Mouse (Mus musculus): ENCODE measurements around the gene Rab20. TPM values are rescaled to one million over a fixed set of nuclear protein-coding genes. Genes with fewer than 3 reads are reported as not detected.
A peak's percentile ranks its signal among the peaks of the same experiment; 100 is the strongest.

Rab20 gene
- polyA plus RNA-seq, 1 experiment from 2014 or later: 47.8 TPM

DNA sequence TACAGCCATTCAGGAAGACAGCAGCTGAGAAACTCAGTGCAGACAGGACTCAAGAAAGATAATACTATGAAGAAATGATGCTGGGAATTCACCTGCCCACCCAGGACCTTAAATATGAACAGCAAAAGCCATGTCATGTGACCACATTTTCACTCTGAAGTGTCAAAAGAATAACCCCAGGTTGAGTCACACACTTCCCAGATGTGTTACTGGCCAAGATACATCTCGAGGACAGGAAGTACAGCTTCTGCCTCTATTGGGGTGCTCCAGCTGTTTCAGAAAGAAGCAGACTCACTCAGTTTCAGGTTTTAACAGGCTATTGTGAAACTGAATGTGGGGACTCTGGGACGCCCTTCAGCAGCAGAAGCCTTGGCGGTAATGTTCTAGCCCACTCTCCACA, 26.0 kb downstream of the Rab20 start:
- no peak overlapping the region for H3K9ac ChIP-seq (ENCODE audit: low read length)
- H3K27ac ChIP-seq (ENCODE audit: low read length): peak overlapping the region; percentile 37; the same call in 1 of the 2 replicates
- no peak for ATAC-seq (replicated peaks; ENCODE audit: extremely low read depth, insufficient read depth, low FRiP score)
- 69% methylated on average over 3 of the region's 3 CpGs for WGBS
- H3K36me3 ChIP-seq (ENCODE audit: control insufficient read depth, insufficient read depth): peaks cover 15% of the 10 kb centered on the region
- H3K9me3 ChIP-seq (replicated peaks; ENCODE audit: control insufficient read depth, low read length): no peaks in the 10 kb centered on the region
- no peak overlapping the region for H3K4me2 ChIP-seq (ENCODE audit: low read depth, low read length)
- H3K4me1 ChIP-seq (ENCODE audit: control insufficient read depth, insufficient read depth, low read length): peaks cover 29% of the 10 kb centered on the region
- no peak overlapping the region for H3K4me3 ChIP-seq (ENCODE audit: low read length)
- H3K27me3 ChIP-seq (ENCODE audit: control insufficient read depth, insufficient read depth, low read length): no peaks in the 10 kb centered on the region

DNA sequence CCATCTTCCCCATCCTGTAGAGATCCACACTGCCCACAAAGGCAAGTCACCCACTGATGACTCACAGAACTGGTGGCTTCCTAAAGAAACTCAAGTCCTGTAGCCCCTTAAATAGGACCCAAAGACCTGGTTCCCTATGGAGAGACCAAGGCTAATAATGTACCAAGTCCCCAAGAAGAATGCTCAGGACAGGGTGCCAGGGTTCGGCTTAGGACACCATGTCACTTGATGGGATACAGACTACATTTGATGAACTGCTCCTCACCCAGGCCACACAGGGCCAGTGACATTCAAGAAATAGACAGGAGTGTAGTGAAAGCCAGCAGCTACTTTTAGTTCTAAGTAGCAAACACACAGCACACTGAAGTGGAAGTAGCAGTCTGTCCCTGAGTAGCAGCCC, 26.4 kb downstream of the Rab20 start:
- H3K9ac ChIP-seq (ENCODE audit: low read length): no peak overlapping the region
- ATAC-seq (replicated peaks; ENCODE audit: extremely low read depth, insufficient read depth, low FRiP score): no peak
- peak overlapping the region; percentile 37; the same call in 1 of the 2 replicates for H3K27ac ChIP-seq (ENCODE audit: low read length)
- peaks cover 26% of the 10 kb centered on the region for H3K4me1 ChIP-seq (ENCODE audit: control insufficient read depth, insufficient read depth, low read length)
- 90% methylated on average over 1 of the region's 1 CpGs for whole genome bisulfite sequencing
- no peak overlapping the region for H3K4me2 ChIP-seq (ENCODE audit: low read depth, low read length)
- no peak overlapping the region for H3K4me3 ChIP-seq (ENCODE audit: low read length)
- H3K36me3 ChIP-seq (ENCODE audit: control insufficient read depth, insufficient read depth): peaks cover 18% of the 10 kb centered on the region
- H3K9me3 ChIP-seq (replicated peaks; ENCODE audit: control insufficient read depth, low read length): no peaks in the 10 kb centered on the region
- no peaks in the 10 kb centered on the region for H3K27me3 ChIP-seq (ENCODE audit: control insufficient read depth, insufficient read depth, low read length)

- H3K27ac ChIP-seq (ENCODE audit: low read length): peak overlapping the region; percentile 76
- ATAC-seq (replicated peaks; ENCODE audit: extremely low read depth, insufficient read depth, low FRiP score): peak; percentile 71; the same call in 1 of the 2 replicates
- no peak overlapping the region for H3K4me3 ChIP-seq (ENCODE audit: low read length)
- no peaks in the 10 kb centered on the region for H3K27me3 ChIP-seq (ENCODE audit: control insufficient read depth, insufficient read depth, low read length)
- no peaks in the 10 kb centered on the region for H3K9me3 ChIP-seq (replicated peaks; ENCODE audit: control insufficient read depth, low read length)
- H3K9ac ChIP-seq (ENCODE audit: low read length): no peak overlapping the region
- peaks cover 22% of the 10 kb centered on the region for H3K4me1 ChIP-seq (ENCODE audit: control insufficient read depth, insufficient read depth, low read length)
- no peak overlapping the region for H3K4me2 ChIP-seq (ENCODE audit: low read depth, low read length)
- peaks cover 30% of the 10 kb centered on the region for H3K36me3 ChIP-seq (ENCODE audit: control insufficient read depth, insufficient read depth)
- WGBS: 8% methylated on average over 8 of the region's 8 CpGs
Measured at GRCm38 (mm10) chr8:11450184-11451113, 28.1 kb downstream of the Rab20 start.

- Histone ChIP-seq H3K9ac (ENCODE audit: low read length) (no peak overlapping the region), H3K9me3 (replicated peaks; ENCODE audit: control insufficient read depth, low read length) (no peaks in the 10 kb centered on the region), H3K27ac (ENCODE audit: low read length) (no peak overlapping the region), H3K27me3 (ENCODE audit: control insufficient read depth, insufficient read depth, low read length) (no peaks in the 10 kb centered on the region), H3K36me3 (ENCODE audit: control insufficient read depth, insufficient read depth) (peaks cover 48% of the 10 kb centered on the region), H3K4me3 (ENCODE audit: low read length) (no peak overlapping the region), H3K4me1 (ENCODE audit: control insufficient read depth, insufficient read depth, low read length) (peaks cover 22% of the 10 kb centered on the region), H3K4me2 (ENCODE audit: low read depth, low read length) (no peak overlapping the region)
- WGBS: 88% methylated on average over 23 of the region's 23 CpGs
- no peak for ATAC-seq (replicated peaks; ENCODE audit: extremely low read depth, insufficient read depth, low FRiP score)
Measured at GRCm38 (mm10) chr8:11447910-11448570, 30.5 kb downstream of the Rab20 start.

DNA sequence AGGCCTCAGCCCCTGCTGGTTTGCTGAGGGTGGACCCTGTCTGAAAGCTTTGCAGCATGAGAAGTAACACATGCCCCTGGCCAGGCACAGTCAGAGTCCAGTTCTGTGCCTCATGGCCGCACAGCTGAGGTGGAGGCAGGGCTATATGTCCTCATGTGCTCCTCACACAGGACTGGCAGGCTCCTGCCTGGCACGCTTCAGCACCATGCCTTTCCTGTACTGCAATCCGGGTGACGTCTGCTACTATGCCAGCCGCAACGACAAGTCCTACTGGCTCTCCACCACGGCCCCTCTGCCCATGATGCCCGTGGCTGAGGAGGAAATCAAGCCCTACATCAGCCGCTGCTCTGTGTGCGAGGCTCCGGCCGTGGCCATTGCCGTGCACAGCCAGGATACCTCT, 32.7 kb downstream of the Rab20 start:
- no peak for ATAC-seq (replicated peaks; ENCODE audit: extremely low read depth, insufficient read depth, low FRiP score)
- WGBS: 95% methylated on average over 13 of the region's 13 CpGs
- H3K9ac ChIP-seq (ENCODE audit: low read length): no peak overlapping the region
- H3K27ac ChIP-seq (ENCODE audit: low read length): no peak overlapping the region
- no peaks in the 10 kb centered on the region for H3K27me3 ChIP-seq (ENCODE audit: control insufficient read depth, insufficient read depth, low read length)
- no peak overlapping the region for H3K4me3 ChIP-seq (ENCODE audit: low read length)
- peaks cover 65% of the 10 kb centered on the region for H3K36me3 ChIP-seq (ENCODE audit: control insufficient read depth, insufficient read depth)
- H3K4me1 ChIP-seq (ENCODE audit: control insufficient read depth, insufficient read depth, low read length): peaks cover 12% of the 10 kb centered on the region
- no peaks in the 10 kb centered on the region for H3K9me3 ChIP-seq (replicated peaks; ENCODE audit: control insufficient read depth, low read length)
- H3K4me2 ChIP-seq (ENCODE audit: low read depth, low read length): no peak overlapping the region

GRCm38 (mm10) chr8:11444216-11444615, 34.3 kb downstream of the Rab20 start:
- 72% methylated on average over 7 of the region's 7 CpGs for WGBS

DNA sequence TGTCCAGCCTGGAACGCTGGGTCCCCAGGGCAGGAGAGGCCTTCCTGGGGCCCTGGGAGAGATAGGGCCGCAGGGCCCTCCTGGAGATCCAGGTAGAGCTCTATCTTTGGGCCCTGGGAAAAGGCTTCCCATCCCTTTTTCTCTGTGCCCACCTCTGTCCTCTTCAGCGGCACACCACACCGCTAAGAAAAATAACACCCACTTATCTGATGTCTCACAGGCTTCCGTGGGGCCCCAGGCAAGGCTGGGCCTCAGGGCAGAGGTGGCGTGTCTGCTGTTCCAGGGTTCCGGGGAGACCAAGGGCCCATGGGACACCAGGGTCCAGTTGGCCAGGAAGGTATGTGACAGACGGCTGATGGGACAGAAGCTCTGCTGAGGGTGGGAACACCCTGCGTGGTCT, 34.9 kb downstream of the Rab20 start:
- H3K4me1 ChIP-seq (ENCODE audit: control insufficient read depth, insufficient read depth, low read length): no peaks in the 10 kb centered on the region
- no peaks in the 10 kb centered on the region for H3K9me3 ChIP-seq (replicated peaks; ENCODE audit: control insufficient read depth, low read length)
- WGBS: 71% methylated on average over 9 of the region's 9 CpGs
- H3K4me2 ChIP-seq (ENCODE audit: low read depth, low read length): no peak overlapping the region
- no peak overlapping the region for H3K4me3 ChIP-seq (ENCODE audit: low read length)
- H3K36me3 ChIP-seq (ENCODE audit: control insufficient read depth, insufficient read depth): peaks cover 81% of the 10 kb centered on the region
- no peaks in the 10 kb centered on the region for H3K27me3 ChIP-seq (ENCODE audit: control insufficient read depth, insufficient read depth, low read length)
- no peak for ATAC-seq (replicated peaks; ENCODE audit: extremely low read depth, insufficient read depth, low FRiP score)
- H3K9ac ChIP-seq (ENCODE audit: low read length): no peak overlapping the region
- no peak overlapping the region for H3K27ac ChIP-seq (ENCODE audit: low read length)

More at GRCm38 (mm10) chr8:11444216-11444615, 34.3 kb downstream of the Rab20 start:
- Histone ChIP-seq H3K27me3 (ENCODE audit: control insufficient read depth, insufficient read depth, low read length) (no peaks in the 10 kb centered on the region), H3K9ac (ENCODE audit: low read length) (no peak overlapping the region), H3K9me3 (replicated peaks; ENCODE audit: control insufficient read depth, low read length) (no peaks in the 10 kb centered on the region), H3K36me3 (ENCODE audit: control insufficient read depth, insufficient read depth) (peaks cover 79% of the 10 kb centered on the region), H3K4me2 (ENCODE audit: low read depth, low read length) (no peak overlapping the region), H3K4me1 (ENCODE audit: control insufficient read depth, insufficient read depth, low read length) (no peaks in the 10 kb centered on the region), H3K4me3 (ENCODE audit: low read length) (no peak overlapping the region), H3K27ac (ENCODE audit: low read length) (no peak overlapping the region)
- no peak for ATAC-seq (replicated peaks; ENCODE audit: extremely low read depth, insufficient read depth, low FRiP score)

- no peak overlapping the region for H3K4me3 ChIP-seq (ENCODE audit: low read length)
- no peak overlapping the region for H3K27ac ChIP-seq (ENCODE audit: low read length)
- no peak for ATAC-seq (replicated peaks; ENCODE audit: extremely low read depth, insufficient read depth, low FRiP score)
- peaks cover 68% of the 10 kb centered on the region for H3K36me3 ChIP-seq (ENCODE audit: control insufficient read depth, insufficient read depth)
- no peaks in the 10 kb centered on the region for H3K4me1 ChIP-seq (ENCODE audit: control insufficient read depth, insufficient read depth, low read length)
- WGBS: 85% methylated on average over 6 of the region's 6 CpGs
- no peak overlapping the region for H3K9ac ChIP-seq (ENCODE audit: low read length)
- H3K4me2 ChIP-seq (ENCODE audit: low read depth, low read length): no peak overlapping the region
- H3K9me3 ChIP-seq (replicated peaks; ENCODE audit: control insufficient read depth, low read length): no peaks in the 10 kb centered on the region
- H3K27me3 ChIP-seq (ENCODE audit: control insufficient read depth, insufficient read depth, low read length): no peaks in the 10 kb centered on the region
Measured at GRCm38 (mm10) chr8:11441291-11441690, 37.2 kb downstream of the Rab20 start.

GRCm38 (mm10) chr8:11437862-11438261, 40.6 kb downstream of the Rab20 start:
- no peaks in the 10 kb centered on the region for H3K9me3 ChIP-seq (replicated peaks; ENCODE audit: control insufficient read depth, low read length)
- peaks cover 66% of the 10 kb centered on the region for H3K36me3 ChIP-seq (ENCODE audit: control insufficient read depth, insufficient read depth)
- no peaks in the 10 kb centered on the region for H3K4me1 ChIP-seq (ENCODE audit: control insufficient read depth, insufficient read depth, low read length)
- no peaks in the 10 kb centered on the region for H3K27me3 ChIP-seq (ENCODE audit: control insufficient read depth, insufficient read depth, low read length)
- H3K4me2 ChIP-seq (ENCODE audit: low read depth, low read length): no peak overlapping the region
- WGBS: 55% methylated on average over 12 of the region's 12 CpGs
- no peak overlapping the region for H3K27ac ChIP-seq (ENCODE audit: low read length)
- H3K4me3 ChIP-seq (ENCODE audit: low read length): no peak overlapping the region
- no peak overlapping the region for H3K9ac ChIP-seq (ENCODE audit: low read length)
- ATAC-seq (replicated peaks; ENCODE audit: extremely low read depth, insufficient read depth, low FRiP score): no peak
